Mouse (Mus musculus) naive thymus-derived CD4-positive, alpha-beta T cell, adult 5 months (primary cell): ENCODE data around the gene Fam129a. TPM values are rescaled to one million over a fixed set of nuclear protein-coding genes. Genes with fewer than 3 reads are reported as not detected.

Source experiments
- polyA plus RNA-seq: library from polyadenylated mRNA; unstranded; fragments of 100-300 nt; shearing (Covaris generic); gene quantifications from one replicate; pipeline ENCODE4 v1.2.1, GENCODE M21; 2017

Gene Fam129a
- 2.4 TPM for polyA plus RNA-seq

GRCm38 (mm10) chr1:151570981-151571837 lies at the start of gene Fam129a:
Fam129a (plus strand) TSS chr1:151571186.

GRCm38 (mm10) chr1:151754881-151755659 lies 184.1 kb downstream of the Fam129a start, which contains the start of gene Edem3:
Edem3 (plus strand) TSS chr1:151755371.

Other genes with a start within 250 kb of the Fam129a start
- gene Ivns1abp, start 226.7 kb upstream of the Fam129a start, polyA plus RNA-seq: 338 TPM
- 40.3 TPM for gene Swt1, start 142.7 kb upstream of the Fam129a start, polyA plus RNA-seq
- 59.2 TPM for gene Trmt1l, start 142.6 kb upstream of the Fam129a start, polyA plus RNA-seq
- gene Rnf2, start 70.2 kb upstream of the Fam129a start, polyA plus RNA-seq: 149 TPM
- gene Edem3, start 184.2 kb downstream of the Fam129a start, polyA plus RNA-seq: 25.0 TPM